Mouse (Mus musculus): ENCODE measurements at regions not wholly inside any gene's neighbourhood (a gene's known extent, or its start where the extent isn't known, plus 50 kb on each side); places are given as distances from the start of the nearest gene placed in this dataset.

- DNase-seq = no peak
Measured at GRCm38 (mm10) chr1:194026958-194027692, 590.9 kb upstream of the Plxna2 start.

GRCm38 (mm10) chr1:194026213-194026612 is 591.8 kb upstream of the Plxna2 start:
- DNase-seq = no peak

GRCm38 (mm10) chr1:194019282-194019681 is 598.7 kb upstream of the Plxna2 start:
- no peak for DNase-seq

- no peak for DNase-seq
Measured at GRCm38 (mm10) chr1:193992226-193992625, 622.1 kb upstream of the Camk1g start.

- DNase-seq = no peak
Measured at GRCm38 (mm10) chr1:193989956-193990675, 620.0 kb upstream of the Camk1g start.

GRCm38 (mm10) chr1:193988970-193989904 is 619.1 kb upstream of the Camk1g start:
- no peak for DNase-seq

- no peak for DNase-seq
Measured at GRCm38 (mm10) chr1:193980571-193980970, 610.5 kb upstream of the Camk1g start.

GRCm38 (mm10) chr1:193971537-193971936 is 601.4 kb upstream of the Camk1g start:
- no peak for DNase-seq

GRCm38 (mm10) chr1:193969264-193969908 is 599.3 kb upstream of the Camk1g start:
- DNase-seq = no peak

GRCm38 (mm10) chr1:193967957-193968926 is 598.1 kb upstream of the Camk1g start:
- no peak for DNase-seq

GRCm38 (mm10) chr1:193966652-193967555 is 596.8 kb upstream of the Camk1g start:
- DNase-seq = no peak

- DNase-seq = no peak
Measured at GRCm38 (mm10) chr1:193965278-193965677, 595.2 kb upstream of the Camk1g start.

GRCm38 (mm10) chr1:193951936-193952335 is 581.8 kb upstream of the Camk1g start:
- no peak for DNase-seq

GRCm38 (mm10) chr1:193949817-193950216 is 579.7 kb upstream of the Camk1g start:
- DNase-seq = no peak

GRCm38 (mm10) chr1:193946953-193947586 is 577.0 kb upstream of the Camk1g start:
- no peak for DNase-seq

- DNase-seq = no peak
Measured at GRCm38 (mm10) chr1:193935969-193936368, 565.9 kb upstream of the Camk1g start.

- DNase-seq = no peak
Measured at GRCm38 (mm10) chr1:193934308-193934707, 564.2 kb upstream of the Camk1g start.

GRCm38 (mm10) chr1:193931131-193931729 is 561.1 kb upstream of the Camk1g start:
- DNase-seq = no peak

- no peak for DNase-seq
Measured at GRCm38 (mm10) chr1:193928607-193929006, 558.5 kb upstream of the Camk1g start.

Measured in thymus, postnatal 25 days (tissue).